ENCODE assay signal across 7 mouse cellular contexts in the genomic region with DNA sequence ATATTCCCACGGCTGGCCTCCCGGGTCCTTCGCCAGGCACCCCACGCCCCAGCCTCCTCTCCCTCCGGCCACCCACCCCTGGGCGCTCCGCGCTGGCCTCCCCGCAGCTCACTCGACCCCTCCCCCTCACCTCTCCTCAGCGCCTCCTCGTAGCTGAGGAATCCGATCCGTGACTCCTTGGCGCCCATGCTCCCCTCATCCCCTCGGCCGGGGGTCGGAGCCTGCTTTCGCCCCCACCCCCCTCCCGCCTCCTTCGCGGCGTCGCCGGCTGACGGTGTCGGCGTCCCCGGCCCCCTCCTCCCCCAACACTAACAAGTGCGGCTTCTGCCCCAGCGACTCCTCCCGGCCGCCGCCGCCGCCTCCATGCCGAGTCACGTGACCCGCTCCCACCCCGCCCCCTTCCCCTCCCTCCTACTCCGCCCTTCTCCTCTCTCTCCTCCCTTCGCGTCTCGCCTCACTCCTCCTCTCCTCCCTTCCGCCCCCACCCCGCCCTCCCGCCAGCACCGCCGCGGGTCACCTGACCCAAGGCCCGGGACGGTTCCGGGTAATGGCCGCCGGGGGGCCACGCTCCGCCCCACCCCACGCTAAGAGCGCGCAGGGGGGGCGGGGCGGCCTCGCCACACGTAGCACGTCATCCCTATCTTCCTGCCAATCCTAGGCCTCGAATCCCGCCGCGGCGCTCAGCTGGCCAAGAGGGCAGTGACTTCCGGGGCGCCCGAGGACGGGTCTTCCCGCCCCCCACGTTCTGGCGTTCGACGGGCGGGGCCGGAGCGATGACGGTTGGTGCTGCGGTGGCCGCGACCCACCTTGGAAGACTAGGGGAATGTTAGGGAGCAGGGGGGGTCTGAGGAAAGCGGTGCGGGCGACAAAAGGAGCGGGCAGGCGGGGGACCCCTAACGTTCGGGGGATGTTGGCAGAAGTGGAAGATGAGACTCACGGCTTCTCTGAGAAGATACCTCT. TPM values are rescaled to one million over a fixed set of nuclear protein-coding genes. Genes with fewer than 3 reads are reported as not detected.
DNase-seq lines count a peak whose midpoint lies in the region; ATAC-seq and TF ChIP-seq lines count a peak whose summit lies in the region.

A gene (minus strand): TSS at position 581 of the 960 bp plus-strand sequence.

- no peaks in the 10 kb centered on the region for H3K4me1 ChIP-seq in intestine, postnatal 0 days (replicated peaks; ENCODE audit: control insufficient read depth, insufficient read depth, low read length)
- H3K4me1 ChIP-seq in midbrain, embryonic 12.5 days: peaks cover 10% of the 10 kb centered on the region
- H3K4me1 ChIP-seq in small intestine, adult 2 months (ENCODE audit: control insufficient read depth, insufficient read depth, insufficient read length, low read length): peaks cover 6% of the 10 kb centered on the region; the same call in 1 of the 2 replicates

- TF ChIP-seq CTCF in intestine, postnatal 0 days (IDR thresholded peaks at IDR 0.05; ENCODE audit: low read depth): peak; percentile 29
- no peak for TF ChIP-seq CTCF in small intestine, adult 2 months (IDR thresholded peaks at IDR 0.05; ENCODE audit: extremely low read depth, insufficient read length, insufficient replicate concordance, low read depth, low read length)

- ATAC-seq in intestine, postnatal 0 days: peak; percentile 99
- peak; percentile 96 for ATAC-seq in midbrain, embryonic 12.5 days (ENCODE audit: low FRiP score, low read depth)

- no peaks in the 10 kb centered on the region for H3K36me3 ChIP-seq in intestine, postnatal 0 days (ENCODE audit: control insufficient read depth, insufficient read depth)
- H3K36me3 ChIP-seq in midbrain, embryonic 12.5 days: no peaks in the 10 kb centered on the region
- no peaks in the 10 kb centered on the region for H3K36me3 ChIP-seq in small intestine, adult 2 months (ENCODE audit: control insufficient read depth, insufficient read depth, low read length)

- intact Hi-C loops in left cerebral cortex, postnatal 4 days (cut with DNase I): loop anchor here (10.0 kb wide), 1 partner anchor 1935 kb away; a partner anchor contains a TSS

- no peaks in the 10 kb centered on the region for H3K9me3 ChIP-seq in intestine, postnatal 0 days (ENCODE audit: control insufficient read depth)
- H3K9me3 ChIP-seq in midbrain, embryonic 12.5 days: no peaks in the 10 kb centered on the region

- DNase-seq in adrenal gland, adult 8-10 months: peak; percentile 97
- peak; percentile 99 for DNase-seq in embryo, embryonic 9.5 days (ENCODE audit: extremely low spot score)
- peak; percentile 94 to 96 for DNase-seq in gastrocnemius, postnatal 4 days (ENCODE audit: low spot score in 2 of 2)
- DNase-seq in left cerebral cortex, postnatal 4 days: peak; percentile 98

- peak; percentile 92 for TF ChIP-seq POLR2A in small intestine, adult 2 months (IDR thresholded peaks at IDR 0.05; ENCODE audit: low read depth, low read length)

- no peaks in the 10 kb centered on the region for H3K27me3 ChIP-seq in intestine, postnatal 0 days (replicated peaks; ENCODE audit: control insufficient read depth, insufficient read depth, low read length)
- no peaks in the 10 kb centered on the region for H3K27me3 ChIP-seq in midbrain, embryonic 12.5 days
- no peaks in the 10 kb centered on the region for H3K27me3 ChIP-seq in small intestine, adult 2 months (ENCODE audit: control insufficient read depth, insufficient read depth, low read length)

- H3K4me2 ChIP-seq in intestine, postnatal 0 days (replicated peaks; ENCODE audit: low read depth): peak within 1 kb of the TSS; percentile 68
- peak within 1 kb of the TSS; percentile 80 for H3K4me2 ChIP-seq in midbrain, embryonic 12.5 days (replicated peaks)

- H3K9ac ChIP-seq in intestine, postnatal 0 days (ENCODE audit: low read depth, low read length): peak within 1 kb of the TSS; percentile 78
- H3K9ac ChIP-seq in midbrain, embryonic 12.5 days (replicated peaks): peak within 1 kb of the TSS; percentile 92

- under 1% methylated on average over 78 of the region's 94 CpGs for WGBS in intestine, postnatal 0 days
- 1% methylated on average over 84 of the region's 94 CpGs for WGBS in midbrain, embryonic 12.5 days
- WGBS in small intestine, adult 2 months: under 1% methylated on average over 78 of the region's 94 CpGs

- peak within 1 kb of the TSS; percentile 81 for H3K27ac ChIP-seq in intestine, postnatal 0 days (ENCODE audit: low read depth, low read length)
- H3K27ac ChIP-seq in midbrain, embryonic 12.5 days (replicated peaks): peak within 1 kb of the TSS; percentile 88
- peak within 1 kb of the TSS; percentile 80 for H3K27ac ChIP-seq in small intestine, adult 2 months (ENCODE audit: insufficient read depth, low read depth, low read length)

- peak within 1 kb of the TSS; percentile 90 for H3K4me3 ChIP-seq in intestine, postnatal 0 days (ENCODE audit: low read depth, low read length)
- H3K4me3 ChIP-seq in midbrain, embryonic 12.5 days: peak within 1 kb of the TSS; percentile 86
- peak within 1 kb of the TSS; percentile 96 for H3K4me3 ChIP-seq in small intestine, adult 2 months (ENCODE audit: low read depth, low read length)

RNA-seq across cellular contexts. Expression of the gene that starts here (rescaled TPM):
- total RNA-seq in adrenal gland, adult 8-10 months (2022): 10 to 100 TPM; 43.6 to 53.1 (median 51.9) TPM
- 10 to 100 TPM; 14.2 to 17.0 TPM for total RNA-seq in gastrocnemius, postnatal 4 days (2021)
- polyA plus RNA-seq in intestine, postnatal 0 days (2015; fragmentation: Nextera tagmentation; extraction: Ambion mirVana): 3.5 and 3.7 TPM in 2 replicates
- 10 to 100 TPM; 75.1 to 80.3 TPM for total RNA-seq in left cerebral cortex, postnatal 4 days (2021)
- 9.6 and 11.9 TPM in 2 replicates for polyA plus RNA-seq in midbrain, embryonic 12.5 days (2016; fragmentation: Nextera tagmentation; extraction: Ambion mirVana)
- polyA plus RNA-seq in small intestine, adult 2 months (2012; rRNA removed): 0.63 and 2.8 TPM in 2 replicates

Comparison
In these comparisons a context has a peak if more than half of its experiments do, and no peak if none do; other contexts are left out.
1. Peak in every context shown above with its lines: DNase-seq, ATAC-seq, H3K4me3 ChIP-seq and H3K27ac ChIP-seq.